Mouse (Mus musculus): ENCODE data around the gene Mybpc2.

- TF ChIP-seq CTCF (IDR thresholded peaks at IDR 0.05; ENCODE audit: control insufficient read depth, insufficient read depth, insufficient read length) (no peak), MAX (IDR thresholded peaks at IDR 0.05) (no peak), MYOG (IDR thresholded peaks at IDR 0.05; ENCODE audit: control insufficient read depth, extremely low read depth, insufficient read length) (no peak), MYOD1 (IDR thresholded peaks at IDR 0.05; ENCODE audit: control insufficient read depth, insufficient read length, low read depth) (no peak), USF1 (IDR thresholded peaks at IDR 0.05; ENCODE audit: low read depth) (no peak), CEBPB (IDR thresholded peaks at IDR 0.05; ENCODE audit: low read depth) (no peak), FOSL1 (IDR thresholded peaks at IDR 0.05; ENCODE audit: insufficient read depth, low read length, poor library complexity, severe bottlenecking) (no peak)
Measured at GRCm38 (mm10) chr7:44534656-44535441, 10.4 kb upstream of the Mybpc2 start.
